Mouse (Mus musculus): ENCODE measurements around the gene Abcc8.

Gene Abcc8

GRCm38 (mm10) chr7:46154498-46155488, 25.0 kb downstream of the Abcc8 start:
- no peak for DNase-seq (ENCODE audit: low spot score in 2 of 2)

- DNase-seq (ENCODE audit: low spot score in 2 of 2) = no peak
Measured at GRCm38 (mm10) chr7:46152819-46153351, 26.9 kb downstream of the Abcc8 start.

- DNase-seq (ENCODE audit: low spot score in 2 of 2) = no peak
Measured at GRCm38 (mm10) chr7:46147417-46147816, 32.4 kb downstream of the Abcc8 start.

- DNase-seq (ENCODE audit: low spot score in 2 of 2) = no peak
Measured at GRCm38 (mm10) chr7:46146675-46147308, 33.0 kb downstream of the Abcc8 start.

- DNase-seq (ENCODE audit: low spot score in 2 of 2) = no peak
Measured at GRCm38 (mm10) chr7:46144061-46144460, 35.8 kb downstream of the Abcc8 start.

GRCm38 (mm10) chr7:46138329-46138930, 41.4 kb downstream of the Abcc8 start:
- no peak for DNase-seq (ENCODE audit: low spot score in 2 of 2)

GRCm38 (mm10) chr7:46133858-46134257, 46.0 kb downstream of the Abcc8 start:
- DNase-seq (ENCODE audit: low spot score in 2 of 2) = no peak

- no peak for DNase-seq (ENCODE audit: low spot score in 2 of 2)
Measured at GRCm38 (mm10) chr7:46132229-46132628, 47.6 kb downstream of the Abcc8 start.

GRCm38 (mm10) chr7:46131806-46132205, 48.0 kb downstream of the Abcc8 start:
- no peak for DNase-seq (ENCODE audit: low spot score in 2 of 2)

GRCm38 (mm10) chr7:46131266-46131665, 48.6 kb downstream of the Abcc8 start:
- no peak for DNase-seq (ENCODE audit: low spot score in 2 of 2)

- DNase-seq (ENCODE audit: low spot score in 2 of 2) = no peak
Measured at GRCm38 (mm10) chr7:46130723-46131122, 49.1 kb downstream of the Abcc8 start.

GRCm38 (mm10) chr7:46129463-46130179, 50.2 kb downstream of the Abcc8 start:
- no peak for DNase-seq (ENCODE audit: low spot score in 2 of 2)

- no peak for DNase-seq (ENCODE audit: low spot score in 2 of 2)
Measured at GRCm38 (mm10) chr7:46128196-46128595, 51.6 kb downstream of the Abcc8 start.

GRCm38 (mm10) chr7:46125340-46125739, 54.5 kb downstream of the Abcc8 start:
- no peak for DNase-seq (ENCODE audit: low spot score in 2 of 2)

GRCm38 (mm10) chr7:46124460-46124859, 55.4 kb downstream of the Abcc8 start:
- DNase-seq (ENCODE audit: low spot score in 2 of 2) = no peak

- no peak for DNase-seq (ENCODE audit: low spot score in 2 of 2)
Measured at GRCm38 (mm10) chr7:46122964-46123363, 56.9 kb downstream of the Abcc8 start.

GRCm38 (mm10) chr7:46117035-46117434, 62.8 kb downstream of the Abcc8 start:
- DNase-seq (ENCODE audit: low spot score in 2 of 2) = no peak

- DNase-seq (ENCODE audit: low spot score in 2 of 2) = no peak
Measured at GRCm38 (mm10) chr7:46116118-46116581, 63.7 kb downstream of the Abcc8 start.

GRCm38 (mm10) chr7:46113435-46113834, 66.4 kb downstream of the Abcc8 start:
- DNase-seq (ENCODE audit: low spot score in 2 of 2) = no peak

GRCm38 (mm10) chr7:46111938-46112337, 67.9 kb downstream of the Abcc8 start:
- DNase-seq (ENCODE audit: low spot score in 2 of 2) = no peak

- DNase-seq (ENCODE audit: low spot score in 2 of 2) = no peak
Measured at GRCm38 (mm10) chr7:46111212-46111817, 68.5 kb downstream of the Abcc8 start.

Measured in spleen, postnatal 14 days (tissue).